Mouse (Mus musculus) kidney, postnatal 10 days (tissue): ENCODE data around the gene H1fnt.

Experiments
- DNase-seq: peaks from one replicate; pipeline ENCODE4 v3.0.0; 2021; ENCODE audit warnings: mixed read lengths

Gene H1fnt

GRCm38 (mm10) chr15:98257193-98257592 is at the start of gene H1fnt:
Gene H1fnt (minus strand): TSS chr15:98257293.
- DNase-seq, result no peak

- peak; percentile 72 for DNase-seq
Observed at GRCm38 (mm10) chr15:98295628-98296551, 38.8 kb upstream of the H1fnt start, which contains the start of gene Zfp641. Gene Zfp641 (minus strand): TSS chr15:98296161.

- DNase-seq, result no peak
Observed at GRCm38 (mm10) chr15:98293651-98294050, 36.6 kb upstream of the H1fnt start.

- no peak for DNase-seq
Observed at GRCm38 (mm10) chr15:98288566-98288965, 31.5 kb upstream of the H1fnt start.

GRCm38 (mm10) chr15:98286418-98286817 is 29.3 kb upstream of the H1fnt start:
- DNase-seq, result peak; percentile 46

- DNase-seq, result no peak
Observed at GRCm38 (mm10) chr15:98257776-98258175, 683 bp upstream of the H1fnt start.

- peak; percentile 8 for DNase-seq
Observed at GRCm38 (mm10) chr15:98256271-98256670, 822 bp downstream of the H1fnt start.

GRCm38 (mm10) chr15:98235442-98235841 is 21.7 kb downstream of the H1fnt start:
- DNase-seq, result no peak

GRCm38 (mm10) chr15:98234350-98234749 is 22.7 kb downstream of the H1fnt start, which contains the start of gene Olfr286:
Gene Olfr286 (minus strand): TSS chr15:98234450.
- DNase-seq, result no peak

GRCm38 (mm10) chr15:98226096-98226495 is 31.0 kb downstream of the H1fnt start:
- no peak for DNase-seq

GRCm38 (mm10) chr15:98225610-98226009 is 31.5 kb downstream of the H1fnt start:
- DNase-seq, result peak; percentile 13

- DNase-seq, result no peak
Observed at GRCm38 (mm10) chr15:98222377-98222776, 34.7 kb downstream of the H1fnt start.

- no peak for DNase-seq
Observed at GRCm38 (mm10) chr15:98220877-98221276, 36.2 kb downstream of the H1fnt start, which contains the start of the genes Gm44579 and Olfr287. Gene Gm44579 (minus strand): TSS chr15:98220977. Gene Olfr287 (minus strand): TSS chr15:98221056.

- DNase-seq, result no peak
Observed at GRCm38 (mm10) chr15:98214130-98214529, 43.0 kb downstream of the H1fnt start.

GRCm38 (mm10) chr15:98213336-98213870 is 43.7 kb downstream of the H1fnt start:
- DNase-seq, result peak; percentile 21

GRCm38 (mm10) chr15:98209676-98210075 is 47.4 kb downstream of the H1fnt start:
- DNase-seq, result peak; percentile 29
